Mouse (Mus musculus): ENCODE results near the gene Cpeb1.
A peak's percentile ranks its signal among the peaks of the same experiment; 100 is the strongest.
"Not testable (repeated sequence)": the region's sequence is repeated elsewhere in the genome, so short reads cannot be mapped to it uniquely, and the experiment has no call there.

Cpeb1 gene

DNA sequence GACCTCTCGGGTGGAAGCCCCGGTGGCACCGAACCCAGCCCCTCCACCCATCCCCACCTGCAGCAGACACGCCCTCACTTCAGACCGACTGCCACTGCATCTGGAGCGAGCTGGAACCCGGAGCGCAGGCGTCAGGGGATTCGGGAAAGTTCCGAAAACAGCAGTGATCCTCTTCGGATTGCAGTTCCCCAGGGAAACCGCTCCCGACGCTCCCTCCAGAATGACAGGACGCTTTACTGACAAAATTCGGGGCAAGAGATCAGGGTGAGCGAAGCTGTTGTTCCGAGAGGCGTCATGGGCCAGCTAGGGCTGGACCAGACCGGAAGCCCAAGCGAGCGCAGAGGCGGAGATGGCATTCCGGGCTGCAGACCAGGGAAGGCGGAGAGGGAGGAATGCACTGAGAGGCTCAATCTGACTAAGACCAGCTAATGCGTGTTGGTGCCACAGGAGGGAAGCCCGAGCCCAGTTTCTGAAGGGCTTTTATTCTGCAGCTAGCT lies at the start of gene Cpeb1:
TSS of gene Cpeb1 (minus strand) at position 311 of the 497 bp plus-strand sequence.
- DNase-seq (ENCODE audit: low spot score in 2 of 2): no peak

GRCm38 (mm10) chr7:81501050-81501449 lies 45.8 kb upstream of the Cpeb1 start:
- no peak for DNase-seq (ENCODE audit: low spot score in 2 of 2)

DNA sequence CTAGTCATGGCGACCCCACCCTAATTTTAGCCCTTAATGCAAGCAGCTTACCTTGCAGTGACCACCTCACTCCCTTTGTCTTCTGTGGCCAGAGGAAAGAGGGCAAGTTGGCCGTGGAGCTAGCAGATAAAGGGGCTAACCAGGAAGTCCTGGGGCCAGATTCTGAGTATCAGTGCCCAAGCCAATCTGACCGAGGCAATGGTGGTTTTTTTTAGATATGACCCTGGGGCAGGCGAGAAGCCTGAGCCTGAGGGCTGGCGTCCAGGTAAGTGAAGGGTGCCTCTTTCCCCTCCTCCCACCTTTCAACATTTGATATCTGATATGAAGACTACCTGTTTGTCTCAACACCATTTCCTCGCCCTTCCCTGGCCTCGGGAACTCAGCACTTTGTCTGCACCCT lies 42.9 kb upstream of the Cpeb1 start, which contains the start of gene BC048679:
TSS of gene BC048679 (minus strand) at position 101 of the 400 bp plus-strand sequence.
- DNase-seq (ENCODE audit: low spot score in 2 of 2): no peak

DNA sequence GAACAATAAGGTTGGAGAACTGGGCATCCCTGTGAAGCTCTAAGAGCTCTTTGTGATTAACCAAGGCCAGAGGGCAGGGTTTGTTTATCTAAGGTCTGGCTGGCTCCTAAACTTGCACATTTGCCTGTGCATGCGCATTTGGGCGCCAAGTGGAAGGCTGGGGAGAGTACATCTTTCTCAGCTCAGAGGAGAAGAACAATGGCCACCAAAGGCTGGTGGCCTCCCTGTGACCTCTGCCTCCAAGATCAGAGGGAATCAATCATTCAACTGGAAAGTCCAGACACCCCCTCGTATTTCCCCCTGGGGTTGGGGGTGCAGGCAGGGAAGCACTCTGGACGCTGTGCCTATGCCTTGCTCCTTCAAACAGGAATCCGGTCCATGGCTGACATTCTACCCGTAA lies 41.9 kb upstream of the Cpeb1 start:
- no peak for DNase-seq (ENCODE audit: low spot score in 2 of 2)

DNA sequence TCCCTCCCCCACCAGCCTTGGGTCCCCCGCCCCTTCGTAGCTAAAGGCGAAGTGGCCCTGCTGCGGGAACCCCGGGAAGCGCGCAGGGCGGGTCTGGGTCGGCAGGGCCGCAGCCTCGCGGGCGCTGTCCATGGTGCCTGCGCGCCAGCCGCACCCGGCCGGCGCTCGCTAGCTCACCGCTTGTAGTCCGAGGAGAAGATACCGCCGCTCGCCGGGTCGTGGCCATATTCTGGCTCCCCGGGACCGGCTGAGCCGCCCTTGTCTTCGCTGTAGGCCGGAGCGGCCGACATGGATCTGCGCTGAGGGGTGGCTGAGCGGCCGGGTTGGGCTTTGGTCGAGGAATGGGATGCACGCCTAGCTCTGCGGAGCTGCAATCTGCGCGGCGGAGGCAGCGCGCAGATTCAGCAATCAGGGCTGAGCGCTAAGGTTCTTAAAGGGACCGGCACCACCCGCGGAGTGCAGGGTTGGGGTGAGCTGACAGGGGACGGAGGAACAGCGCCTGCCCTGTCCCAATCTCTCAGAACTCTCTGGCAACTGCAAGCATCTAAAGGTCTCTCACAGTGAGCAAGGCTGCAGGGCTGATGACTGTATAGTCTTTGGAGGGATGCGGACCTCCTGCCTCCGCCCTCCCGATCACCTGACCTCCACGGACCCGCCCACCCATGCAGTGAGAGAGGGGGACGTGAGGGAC lies 38.2 kb upstream of the Cpeb1 start, which contains the start of gene Ap3b2:
TSS of gene Ap3b2 (minus strand) at position 595 of the 691 bp plus-strand sequence.
- DNase-seq (ENCODE audit: low spot score in 2 of 2): peak in 1 of 2 experiments; percentile 3

- DNase-seq (ENCODE audit: low spot score in 2 of 2): no peak
These were observed 37.4 kb upstream of the Cpeb1 start for GRCm38 (mm10) chr7:81492628-81493027.

DNA sequence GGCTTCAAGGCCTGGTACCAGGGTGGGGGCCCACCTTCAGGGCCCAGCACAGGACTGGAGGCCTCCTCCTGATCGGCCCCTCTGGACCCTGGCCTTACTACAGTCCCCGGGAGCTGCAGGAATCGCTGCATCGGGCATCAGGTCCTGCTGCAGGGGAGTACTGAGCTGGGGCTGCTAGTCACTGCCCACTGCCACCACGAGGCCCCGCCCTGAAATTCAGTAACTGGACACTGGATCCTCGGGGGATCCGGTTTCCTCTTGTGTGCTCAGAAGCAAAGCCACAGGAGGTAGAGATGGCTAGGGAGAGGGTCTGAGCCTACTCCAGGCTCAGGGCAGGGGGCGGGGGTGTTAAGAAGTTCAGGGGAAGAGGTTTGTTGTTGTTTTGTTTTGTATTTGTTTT lies 34.4 kb upstream of the Cpeb1 start:
- DNase-seq (ENCODE audit: low spot score in 2 of 2): no peak

- DNase-seq (ENCODE audit: low spot score in 2 of 2): no peak
These were observed 25.5 kb upstream of the Cpeb1 start for GRCm38 (mm10) chr7:81480800-81481199.

DNA sequence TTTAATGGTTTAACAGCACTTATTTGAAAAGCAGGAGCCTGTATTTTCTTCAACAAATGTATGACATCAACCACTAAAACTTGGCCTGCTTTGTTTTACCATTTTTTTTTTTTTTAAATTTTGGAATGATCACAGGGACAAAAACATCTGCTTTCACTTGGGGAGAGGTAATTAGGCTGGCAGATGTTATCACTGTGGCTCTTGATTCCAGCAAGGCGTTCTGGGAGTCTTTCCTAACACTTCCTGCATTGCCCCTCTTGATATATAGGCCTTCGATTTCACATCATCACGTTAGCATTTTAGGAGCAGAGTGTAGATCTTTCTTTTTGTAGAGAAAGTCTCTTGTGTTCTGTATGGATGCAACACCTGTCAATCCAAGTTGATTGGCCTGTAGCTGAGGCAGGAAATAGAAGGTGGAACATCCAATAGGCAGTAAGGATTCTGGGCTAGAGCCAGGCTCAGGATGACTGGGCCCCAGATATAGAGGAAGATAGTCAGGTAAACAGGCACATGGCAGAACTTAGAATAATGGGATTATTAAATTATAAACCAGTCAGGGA lies 24.3 kb upstream of the Cpeb1 start:
- DNase-seq (ENCODE audit: low spot score in 2 of 2): no peak

GRCm38 (mm10) chr7:81478261-81478660 lies 23.0 kb upstream of the Cpeb1 start:
- not testable (repeated sequence) for DNase-seq (ENCODE audit: low spot score in 2 of 2)

DNA sequence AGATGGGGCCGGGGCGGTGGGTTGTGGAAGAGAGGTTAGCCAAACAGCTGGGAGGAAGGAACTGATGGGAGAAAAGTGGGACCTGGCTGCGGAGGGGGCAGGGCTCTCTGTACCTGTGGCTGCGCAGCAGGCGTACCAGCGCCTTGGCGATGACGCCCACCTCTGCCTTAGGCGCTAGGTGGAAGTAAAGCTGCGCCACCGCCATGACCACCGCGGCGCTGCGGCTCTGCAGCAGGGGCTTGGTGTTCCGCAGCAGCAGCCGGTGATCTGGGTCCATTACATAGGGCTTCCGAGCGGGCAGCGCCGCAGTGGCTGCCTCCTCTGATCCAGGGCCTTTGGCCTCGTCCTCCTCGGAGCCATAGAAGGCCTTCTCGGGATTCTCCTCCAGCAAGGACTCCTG lies 21.6 kb upstream of the Cpeb1 start:
- DNase-seq (ENCODE audit: low spot score in 2 of 2): no peak

DNA sequence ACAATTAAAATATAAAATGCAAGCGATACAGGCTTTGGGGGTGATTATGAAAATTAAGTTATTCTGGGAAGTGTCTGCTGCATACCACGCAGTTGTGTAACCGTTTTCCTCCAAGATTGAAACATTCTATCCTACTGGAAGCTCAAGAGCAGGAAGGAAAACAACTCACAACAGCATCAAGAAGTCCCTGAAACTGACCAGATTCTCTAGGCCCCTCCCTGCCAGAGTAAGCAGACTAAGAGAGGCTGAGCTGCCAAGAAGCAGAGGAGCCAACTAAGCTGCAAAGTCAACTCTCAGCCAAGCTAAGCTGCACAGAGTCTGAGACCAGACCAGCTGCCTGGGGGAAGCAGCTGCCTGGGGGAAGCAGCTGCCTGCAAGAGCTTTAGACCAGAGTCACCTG lies 20.0 kb upstream of the Cpeb1 start:
- DNase-seq (ENCODE audit: low spot score in 2 of 2): no peak

GRCm38 (mm10) chr7:81464906-81465450 lies 9.7 kb upstream of the Cpeb1 start:
- no peak for DNase-seq (ENCODE audit: low spot score in 2 of 2)

GRCm38 (mm10) chr7:81464116-81464515 lies 8.9 kb upstream of the Cpeb1 start:
- no peak for DNase-seq (ENCODE audit: low spot score in 2 of 2)

DNA sequence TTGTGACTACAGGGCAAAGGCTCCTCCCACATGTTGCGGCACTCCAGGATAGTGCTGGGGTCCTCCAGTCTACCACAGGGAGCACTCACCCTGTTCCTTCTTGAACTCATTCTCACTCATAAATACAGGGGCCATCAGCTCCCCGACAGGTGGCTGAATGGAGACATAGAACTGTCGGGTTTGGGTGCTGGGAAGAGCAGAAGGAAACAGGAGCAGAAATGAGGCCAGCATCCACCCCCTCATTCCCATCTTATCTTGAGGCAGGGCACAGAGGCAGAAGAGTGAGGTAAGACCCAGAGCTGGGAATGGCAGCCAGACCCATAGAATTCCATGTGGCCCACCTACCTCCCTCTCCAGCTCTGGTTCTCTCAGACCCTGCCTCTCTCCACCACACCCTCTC lies 7.5 kb upstream of the Cpeb1 start:
- no peak for DNase-seq (ENCODE audit: low spot score in 2 of 2)

DNA sequence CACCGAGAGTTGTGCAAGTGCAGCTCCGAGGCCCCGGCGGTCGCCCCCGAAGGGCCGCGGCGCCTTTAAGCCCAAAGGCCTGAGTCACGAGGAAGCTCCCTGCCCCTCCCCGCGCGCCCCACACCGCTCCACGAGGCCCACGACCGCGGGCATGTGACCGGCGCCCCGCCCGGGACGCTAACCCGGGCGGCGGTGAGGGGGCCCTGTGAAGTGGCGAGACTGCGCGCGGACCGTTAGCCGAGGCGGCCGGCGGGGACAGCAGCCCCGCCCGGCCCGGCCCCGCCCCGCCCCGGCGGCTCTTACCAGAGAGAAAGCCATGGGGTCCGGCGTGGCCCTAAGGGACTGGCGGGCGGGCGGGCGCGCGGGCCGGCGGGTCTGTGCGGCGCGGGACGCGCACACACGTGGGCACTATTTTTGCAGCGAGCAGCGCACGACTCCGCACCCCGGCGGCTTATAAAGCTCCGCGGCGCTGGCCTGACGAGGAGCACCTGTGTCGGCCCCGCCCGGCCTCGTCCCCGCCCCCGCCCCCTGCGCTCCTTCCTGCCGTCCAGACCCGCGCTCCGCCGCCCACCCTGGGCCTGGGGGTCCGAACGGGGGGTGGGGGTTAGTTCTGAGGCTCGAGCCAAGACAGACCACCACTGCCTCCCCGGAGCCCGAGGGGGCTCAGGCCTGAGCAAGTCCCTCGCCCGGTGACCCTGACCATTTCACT lies 780 bp downstream of the Cpeb1 start:
- DNase-seq (ENCODE audit: low spot score in 2 of 2): no peak

DNA sequence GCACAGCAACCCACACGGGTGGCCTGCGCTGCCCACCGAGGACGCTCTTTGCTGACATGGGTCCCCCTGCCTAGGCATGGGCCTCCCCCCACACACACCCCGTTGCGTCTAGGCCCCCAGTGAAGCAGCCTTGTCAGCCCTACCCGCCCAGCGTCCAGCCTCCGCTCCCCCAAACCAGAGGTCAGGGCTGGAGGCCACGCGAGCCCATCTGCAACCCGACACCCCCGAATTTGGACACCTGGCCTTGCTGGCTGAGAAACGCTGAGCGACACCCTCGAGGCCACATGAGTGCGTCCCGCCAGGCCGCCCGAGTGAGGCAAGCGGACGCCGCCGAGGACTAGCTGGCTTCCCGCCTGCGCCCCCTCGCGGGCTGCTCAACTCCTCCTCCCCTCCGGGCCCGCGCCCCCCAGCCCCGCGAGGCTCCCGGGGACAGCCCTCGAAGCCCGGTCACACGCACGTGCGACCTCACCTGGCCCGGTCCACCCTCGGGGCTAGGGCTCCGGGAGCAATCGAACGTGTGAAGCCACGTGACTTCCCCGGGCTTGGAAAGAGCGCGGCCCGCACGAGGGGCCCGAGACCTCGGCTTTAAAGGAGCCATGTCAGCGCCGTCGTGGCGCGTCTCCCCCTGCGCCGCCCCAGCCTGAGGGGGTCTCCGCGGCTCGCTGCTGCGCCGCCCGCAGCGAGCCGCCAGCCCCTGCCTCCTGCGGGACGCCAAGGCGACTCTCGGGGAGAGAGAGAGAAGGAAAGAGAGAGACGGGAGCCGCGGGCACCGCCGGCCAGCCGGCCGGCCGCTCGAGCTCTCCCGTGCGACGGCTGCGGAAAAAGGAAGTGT lies 1.6 kb downstream of the Cpeb1 start:
- no peak for DNase-seq (ENCODE audit: low spot score in 2 of 2)

DNA sequence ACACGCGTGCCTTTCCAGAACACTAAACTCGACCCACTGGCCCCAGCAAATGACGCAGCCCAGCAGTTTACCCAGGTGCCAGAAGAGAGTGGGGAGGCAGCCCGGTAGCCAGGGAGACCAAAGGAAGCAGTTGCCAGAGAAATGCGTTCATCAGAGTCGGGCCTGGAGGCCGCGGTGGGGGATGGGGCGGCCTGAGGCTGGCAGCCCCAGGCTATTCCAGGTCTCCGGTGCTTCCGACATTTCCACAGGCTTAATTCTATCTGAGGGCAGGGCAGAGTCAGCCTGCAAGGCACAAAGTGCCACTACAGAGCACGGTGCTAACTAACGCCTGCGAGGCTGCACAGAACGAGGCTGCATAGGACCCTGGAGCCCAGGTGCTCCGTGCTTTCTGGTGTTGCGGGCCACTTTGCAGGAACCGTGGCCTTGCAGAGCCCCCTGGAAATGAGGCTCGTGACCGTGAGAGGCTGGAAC lies 2.3 kb downstream of the Cpeb1 start:
- no peak for DNase-seq (ENCODE audit: low spot score in 2 of 2)

DNA sequence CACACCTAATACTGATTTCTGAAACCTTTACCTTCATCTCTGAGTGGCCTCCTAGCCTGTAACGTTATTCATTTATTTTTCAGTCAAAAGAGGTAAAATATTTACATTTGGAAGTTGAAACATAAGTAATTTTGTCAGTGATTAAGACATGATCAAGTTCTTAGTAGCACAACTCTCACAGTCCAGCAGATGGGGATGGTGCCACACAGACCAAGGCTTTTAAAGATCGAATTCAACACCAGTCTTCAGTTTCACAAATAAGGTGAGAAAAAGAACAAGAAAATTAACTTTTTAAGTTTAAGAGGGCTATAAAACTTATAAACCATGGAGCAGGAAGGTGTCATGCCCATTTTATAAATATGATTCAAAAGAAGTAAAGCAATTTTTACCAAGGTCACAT lies 56.3 kb downstream of the Cpeb1 start:
- no peak for DNase-seq (ENCODE audit: low spot score in 2 of 2)

DNA sequence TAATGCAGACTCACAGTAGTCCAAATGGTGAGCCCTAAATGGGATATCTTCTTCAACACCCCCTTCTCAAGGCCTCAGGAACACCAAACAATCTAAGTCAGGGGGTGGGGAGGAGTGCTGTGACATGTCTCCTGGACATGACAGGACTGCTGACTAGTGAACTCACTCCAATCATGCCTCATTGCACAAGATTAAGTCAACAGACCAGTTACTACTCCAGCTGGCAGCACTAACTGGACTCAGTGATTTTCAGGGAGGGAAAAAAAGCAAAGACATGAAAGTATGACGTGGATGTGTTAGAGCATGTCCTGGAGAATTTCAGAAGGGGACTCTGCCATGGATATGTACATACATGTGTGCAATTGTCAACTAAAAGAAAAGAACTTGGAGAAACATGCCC lies 75.9 kb downstream of the Cpeb1 start:
- no peak for DNase-seq (ENCODE audit: low spot score in 2 of 2)

- no peak for DNase-seq (ENCODE audit: low spot score in 2 of 2)
These were observed 82.8 kb downstream of the Cpeb1 start for GRCm38 (mm10) chr7:81372337-81372920.
